Mouse (Mus musculus) spleen, postnatal 4 days (tissue): ENCODE data around the gene Ube2d2b.

Source experiments
- DNase-seq, 2 experiments: peaks; one replicate each; pipeline ENCODE4 v3.0.0; 2022; ENCODE audit warnings: low spot score in 2 of 2

Gene Ube2d2b

DNA sequence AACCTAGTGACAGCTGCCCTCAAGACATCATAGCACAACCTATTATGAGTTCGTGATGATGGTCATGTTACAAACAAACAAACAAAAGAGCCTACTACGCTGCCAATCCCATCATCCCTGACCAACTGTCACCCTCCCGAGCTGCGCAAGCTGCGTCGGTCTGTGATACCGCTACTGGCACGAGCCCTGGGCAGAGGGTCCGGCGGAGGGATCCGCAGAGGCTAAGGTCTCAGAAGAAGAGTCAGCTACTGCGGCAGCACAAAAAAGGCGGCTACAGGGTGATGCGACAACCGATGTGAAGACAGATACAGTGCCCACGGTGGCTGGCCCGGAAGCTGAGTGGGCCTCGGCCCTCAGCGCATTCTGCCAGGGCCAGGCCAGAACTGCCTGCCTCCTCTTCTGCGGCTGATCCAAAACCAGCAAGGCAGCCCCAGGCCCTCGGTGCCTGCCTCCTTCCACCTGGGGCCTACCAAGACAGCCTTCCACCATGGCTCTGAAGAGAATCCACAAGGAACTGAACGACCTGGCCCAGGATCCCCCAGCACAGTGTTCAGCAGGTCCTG lies at the start of gene Ube2d2b:
Ube2d2b (plus strand) TSS at position 102 of the 563 bp plus-strand sequence.
- DNase-seq: no peak

DNA sequence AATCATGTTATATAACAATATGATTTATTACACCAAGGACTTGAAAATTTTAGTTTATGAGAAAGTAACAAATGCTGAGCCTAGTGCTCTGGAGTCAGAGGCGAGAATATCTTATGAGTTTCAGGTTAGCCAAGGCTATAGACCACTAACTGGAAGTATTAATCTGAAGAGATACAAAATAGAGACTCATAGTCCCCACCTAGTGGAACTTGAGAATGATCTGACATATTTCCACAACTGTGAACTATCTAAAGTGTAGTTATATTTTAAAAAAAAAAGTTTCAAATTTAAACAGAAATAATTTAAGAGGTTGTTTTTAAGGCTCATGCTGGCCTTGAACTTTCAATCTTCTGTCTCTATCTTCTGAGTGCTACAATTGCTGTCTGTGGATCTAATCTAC lies 47.5 kb upstream of the Ube2d2b start:
- no peak for DNase-seq

DNA sequence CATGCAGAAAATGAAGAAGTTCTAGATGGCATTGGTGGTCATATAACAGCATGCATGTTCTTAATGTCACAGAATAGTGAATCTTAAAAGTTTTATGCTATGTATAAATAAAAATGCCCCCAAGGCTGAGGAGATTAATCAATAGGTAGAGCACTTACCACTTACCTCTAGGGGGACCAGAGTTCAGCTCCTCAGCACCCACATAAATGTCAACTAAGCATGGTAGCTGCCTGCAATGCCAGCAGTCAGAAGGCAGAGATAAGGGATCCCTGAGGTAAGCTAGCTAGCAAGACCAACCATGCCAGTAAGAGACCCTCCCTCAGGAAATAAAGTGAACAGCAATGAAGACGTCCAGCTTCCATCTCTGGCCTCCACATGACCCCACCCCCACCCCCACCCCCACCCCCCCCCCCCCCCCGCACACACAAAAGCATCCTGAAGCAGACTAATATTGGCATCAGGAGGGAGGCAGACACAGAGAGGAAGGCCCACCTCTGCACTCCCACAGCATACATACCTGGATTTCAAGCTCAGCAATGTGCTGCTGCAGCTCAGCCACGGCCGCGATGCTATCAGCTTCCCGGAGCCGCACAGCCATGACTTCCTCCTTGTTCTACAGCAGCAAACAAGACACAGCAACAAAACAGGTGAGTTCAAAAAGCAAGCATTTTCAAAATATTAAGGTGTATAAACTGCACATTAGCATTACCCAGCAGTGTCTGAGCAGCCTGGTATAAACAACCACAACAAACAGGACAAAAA lies 42.0 kb upstream of the Ube2d2b start:
- DNase-seq: no peak

DNA sequence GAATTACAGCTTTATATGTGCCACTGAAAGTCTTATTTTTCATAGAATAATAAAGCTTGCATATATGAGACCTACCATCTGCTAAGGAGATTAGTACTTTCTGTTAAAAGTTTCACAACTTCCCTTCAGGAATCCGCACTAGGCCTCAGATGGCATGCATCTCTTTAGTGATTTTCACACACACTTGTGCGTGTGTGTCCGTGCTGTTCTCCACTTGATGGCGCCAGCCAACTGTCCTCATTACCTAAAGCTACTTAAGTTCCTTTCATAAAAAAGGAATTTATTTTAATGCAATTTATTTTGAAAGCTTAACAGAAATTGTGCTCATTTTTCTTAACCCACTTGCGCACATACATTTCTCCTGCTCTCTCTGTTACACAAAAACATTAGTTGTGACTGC lies 40.4 kb upstream of the Ube2d2b start:
- DNase-seq: no peak

DNA sequence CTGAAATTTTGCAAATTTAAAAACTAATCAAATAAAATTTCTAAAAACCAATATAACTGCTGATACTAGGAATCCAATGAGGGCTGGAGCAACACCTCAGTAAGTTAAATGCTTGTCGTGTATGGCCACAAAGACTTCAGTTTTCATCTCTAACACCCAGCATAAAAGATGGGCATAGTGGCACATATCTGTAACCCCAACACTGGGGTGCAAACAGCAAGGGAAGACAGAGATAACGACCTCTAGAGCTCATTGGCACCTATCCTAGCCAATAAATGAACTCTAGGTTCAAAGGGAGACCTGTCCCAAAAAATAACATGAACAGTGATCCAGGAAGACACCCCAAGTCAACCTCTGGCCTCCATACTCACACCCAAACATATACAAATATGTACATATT lies 37.9 kb upstream of the Ube2d2b start:
- DNase-seq: no peak

DNA sequence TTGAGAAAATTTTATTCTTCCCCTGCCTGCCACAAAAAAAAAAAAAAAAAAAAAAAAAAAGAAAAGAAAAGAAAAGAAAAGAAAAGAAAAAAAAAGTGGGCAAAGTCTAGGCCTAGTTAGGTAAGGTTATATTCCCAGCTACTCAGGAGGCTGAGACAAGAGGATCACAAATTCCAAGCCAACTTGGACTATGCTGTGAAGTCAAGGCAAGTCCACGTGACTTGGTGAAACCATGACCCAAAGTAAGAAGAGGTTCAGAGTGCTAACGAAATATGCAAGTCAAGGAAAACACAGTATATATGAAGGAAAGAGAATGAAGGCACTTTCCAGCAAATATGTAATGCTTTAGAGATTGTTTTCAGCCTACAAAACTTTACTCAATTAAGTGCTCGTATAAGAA lies 37.4 kb upstream of the Ube2d2b start:
- DNase-seq: no peak

DNA sequence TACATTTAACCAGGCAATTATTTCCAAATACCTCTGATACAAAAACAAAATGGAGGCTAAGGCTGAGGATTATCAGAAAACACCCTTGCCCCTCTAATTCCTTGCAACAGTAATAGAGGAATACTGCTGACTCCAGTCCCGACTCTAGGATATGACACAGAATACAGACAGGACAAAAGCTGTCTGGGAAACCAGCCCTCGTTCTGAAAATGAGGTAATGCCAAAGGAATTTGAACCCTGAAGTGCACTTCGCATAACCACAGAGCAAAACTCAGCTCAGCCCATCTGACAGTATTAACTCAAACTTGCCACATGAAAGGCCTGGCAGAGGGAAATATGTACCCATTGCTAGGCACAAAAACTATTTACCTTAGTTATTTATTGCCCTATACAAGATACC lies 36.6 kb upstream of the Ube2d2b start:
- no peak for DNase-seq

DNA sequence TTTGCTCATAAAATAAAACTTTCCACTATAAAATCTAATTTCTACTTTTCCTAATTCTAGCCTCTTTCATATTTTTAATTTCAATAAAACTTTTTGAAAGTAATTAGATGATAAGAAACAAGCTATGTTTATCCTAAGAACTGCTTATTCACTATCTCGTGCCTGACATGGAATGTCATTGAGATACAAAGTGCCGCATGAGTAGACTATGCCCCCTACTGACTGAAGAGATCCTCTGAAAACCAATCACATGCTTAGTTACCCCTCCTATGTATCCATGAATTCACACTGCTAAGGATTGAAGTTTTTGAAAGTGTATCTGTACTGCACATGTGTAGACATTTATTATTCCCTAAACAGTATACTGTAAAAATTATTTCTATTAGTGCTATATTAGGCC lies 36.0 kb upstream of the Ube2d2b start:
- no peak for DNase-seq

DNA sequence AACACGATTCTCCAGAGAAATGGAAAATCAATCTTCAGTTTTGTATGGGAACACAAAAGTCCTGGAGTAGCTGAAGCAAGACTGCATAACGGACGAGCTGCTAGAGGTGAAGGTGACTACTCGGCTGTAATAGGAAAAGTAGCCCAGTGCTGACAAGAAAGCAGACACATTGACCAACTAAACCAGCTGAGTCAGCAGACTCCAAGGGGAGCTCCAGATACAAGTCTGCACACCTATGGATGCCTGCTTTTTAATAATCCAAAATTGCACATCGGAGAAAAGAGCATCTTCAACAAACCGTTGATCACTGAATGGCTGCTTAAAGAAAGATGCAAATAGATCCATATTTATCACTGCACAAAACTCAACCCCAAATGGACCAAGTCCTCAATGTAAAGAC lies 31.6 kb upstream of the Ube2d2b start:
- no peak for DNase-seq

DNA sequence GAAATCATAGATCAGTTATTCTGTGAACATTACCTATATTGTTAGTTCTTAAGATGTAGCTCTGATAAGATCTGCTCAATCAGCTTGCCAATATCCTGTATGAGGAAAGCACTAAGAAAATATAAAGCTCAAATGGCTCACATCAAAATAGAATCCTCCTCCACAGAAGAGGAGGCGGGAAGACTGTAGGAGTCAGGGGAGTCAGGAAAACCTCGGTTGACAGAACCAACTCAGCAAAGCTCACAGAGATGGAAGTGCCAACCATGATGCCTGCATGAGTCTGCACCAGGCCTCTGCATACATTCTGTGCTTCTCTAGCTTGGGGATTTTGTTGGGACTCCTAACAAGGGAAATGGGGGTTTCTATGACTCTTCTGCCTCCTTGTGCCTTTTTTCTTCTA lies 28.7 kb upstream of the Ube2d2b start:
- no peak for DNase-seq

DNA sequence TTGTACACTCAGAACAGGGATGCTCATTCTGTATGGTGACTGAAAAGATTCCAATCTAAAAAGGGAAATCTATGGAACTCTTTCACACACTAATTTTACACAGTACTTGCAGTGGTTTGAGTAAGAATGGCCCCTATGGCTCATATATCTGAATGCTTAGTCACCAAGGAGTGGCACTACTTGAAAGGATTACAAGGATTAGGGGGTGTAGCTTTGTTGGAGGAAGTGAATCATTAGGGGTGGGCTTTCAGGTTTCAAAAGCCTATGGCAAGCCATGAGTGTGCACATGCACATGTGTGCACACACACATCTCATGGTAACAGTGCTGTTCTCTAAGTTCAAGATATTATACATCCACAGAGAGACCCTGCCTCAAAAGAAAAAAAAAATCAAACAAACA lies 27.3 kb upstream of the Ube2d2b start:
- no peak for DNase-seq

DNA sequence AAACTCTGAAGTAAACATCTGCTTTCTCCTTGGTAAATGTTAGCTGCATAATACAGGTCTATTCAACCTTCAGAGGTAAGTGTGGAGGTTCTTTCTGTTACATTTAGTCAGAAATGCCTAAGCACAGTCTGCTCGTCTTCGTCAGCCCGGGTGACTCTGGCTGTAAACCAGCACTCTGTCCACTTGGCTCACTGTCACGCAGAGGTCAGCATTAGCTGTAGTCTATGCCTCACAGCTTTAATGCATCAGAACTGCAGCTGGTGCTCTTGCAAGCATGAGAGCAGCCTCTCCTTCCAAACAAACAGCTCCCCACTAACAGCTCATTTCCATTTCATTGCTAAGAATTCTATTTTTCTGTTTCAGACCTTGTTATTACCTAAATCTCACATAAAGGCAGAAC lies 22.4 kb upstream of the Ube2d2b start:
- no peak for DNase-seq

DNA sequence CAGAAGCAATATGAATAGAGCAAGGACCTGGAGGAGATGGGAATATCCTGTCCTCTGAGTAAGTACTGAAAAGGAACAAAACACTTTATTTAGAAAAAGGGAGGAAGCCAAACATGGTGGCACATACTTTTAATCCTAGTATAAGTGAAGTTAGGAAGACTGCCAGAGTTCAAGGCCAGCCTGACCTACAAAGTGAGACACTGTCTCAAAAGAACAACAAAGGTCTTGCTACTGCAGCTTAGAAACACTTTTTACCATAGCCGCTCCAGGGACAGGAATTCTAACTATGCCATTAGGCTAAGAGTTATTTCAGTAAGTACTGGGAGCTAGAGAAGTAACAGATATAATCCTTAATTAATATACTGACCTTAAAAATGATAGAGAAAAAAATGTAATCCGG lies 15.2 kb upstream of the Ube2d2b start:
- no peak for DNase-seq

DNA sequence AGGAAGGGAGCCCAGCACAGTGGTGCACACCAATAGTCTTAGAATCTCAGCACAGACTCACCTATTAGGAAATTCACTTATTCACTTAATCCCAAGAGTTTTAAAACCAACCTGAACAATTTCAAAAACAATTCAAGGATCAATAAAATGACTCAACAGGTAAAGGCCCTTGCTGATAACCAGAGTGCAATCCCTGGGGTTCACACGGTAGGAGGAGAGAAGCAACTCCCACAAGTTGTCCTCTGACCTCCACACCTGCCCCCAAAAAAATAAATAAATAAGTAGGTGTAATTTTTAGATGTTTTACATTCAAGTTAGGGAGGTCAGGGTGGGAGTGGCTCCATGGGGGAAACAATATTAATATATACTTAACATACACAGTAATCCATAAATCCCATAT lies 7.4 kb upstream of the Ube2d2b start:
- DNase-seq: no peak

DNA sequence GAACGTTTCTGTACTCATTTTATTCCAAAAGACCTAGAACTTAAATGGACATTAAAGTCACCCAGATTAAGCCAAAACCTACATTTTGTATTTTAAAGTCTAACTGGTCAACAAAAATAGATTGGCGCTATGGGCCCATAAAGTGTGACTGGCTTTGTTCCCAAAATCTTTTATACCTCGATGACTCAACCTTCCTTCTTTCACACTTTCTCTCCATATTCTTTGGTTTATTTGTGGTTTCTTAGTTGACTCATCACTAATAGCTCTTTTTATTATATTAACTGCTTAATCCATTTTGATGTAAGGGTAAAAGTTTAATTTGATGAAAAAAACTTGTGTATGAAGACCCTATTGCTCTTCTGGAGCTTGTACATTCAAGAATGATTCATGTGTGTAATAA lies 1.5 kb downstream of the Ube2d2b start:
- DNase-seq: no peak

DNA sequence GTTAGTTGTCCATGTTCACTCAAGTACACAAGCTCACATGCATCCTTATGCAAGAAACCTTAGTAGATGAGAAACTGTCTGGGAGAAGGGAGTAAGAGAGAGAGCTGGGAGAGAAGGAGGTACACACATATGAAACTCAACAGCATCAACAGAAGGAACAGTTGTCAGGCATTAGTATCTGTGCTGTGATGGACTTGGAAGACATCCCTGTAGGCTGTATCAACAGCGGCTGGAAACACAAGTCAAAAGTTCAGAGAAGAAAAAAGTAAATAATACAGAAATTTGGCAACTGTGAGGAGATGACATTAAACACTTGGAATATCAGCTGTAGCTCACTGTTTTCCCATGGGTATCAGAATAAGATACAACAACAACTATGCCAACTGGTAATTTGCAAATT lies 4.4 kb downstream of the Ube2d2b start:
- no peak for DNase-seq

DNA sequence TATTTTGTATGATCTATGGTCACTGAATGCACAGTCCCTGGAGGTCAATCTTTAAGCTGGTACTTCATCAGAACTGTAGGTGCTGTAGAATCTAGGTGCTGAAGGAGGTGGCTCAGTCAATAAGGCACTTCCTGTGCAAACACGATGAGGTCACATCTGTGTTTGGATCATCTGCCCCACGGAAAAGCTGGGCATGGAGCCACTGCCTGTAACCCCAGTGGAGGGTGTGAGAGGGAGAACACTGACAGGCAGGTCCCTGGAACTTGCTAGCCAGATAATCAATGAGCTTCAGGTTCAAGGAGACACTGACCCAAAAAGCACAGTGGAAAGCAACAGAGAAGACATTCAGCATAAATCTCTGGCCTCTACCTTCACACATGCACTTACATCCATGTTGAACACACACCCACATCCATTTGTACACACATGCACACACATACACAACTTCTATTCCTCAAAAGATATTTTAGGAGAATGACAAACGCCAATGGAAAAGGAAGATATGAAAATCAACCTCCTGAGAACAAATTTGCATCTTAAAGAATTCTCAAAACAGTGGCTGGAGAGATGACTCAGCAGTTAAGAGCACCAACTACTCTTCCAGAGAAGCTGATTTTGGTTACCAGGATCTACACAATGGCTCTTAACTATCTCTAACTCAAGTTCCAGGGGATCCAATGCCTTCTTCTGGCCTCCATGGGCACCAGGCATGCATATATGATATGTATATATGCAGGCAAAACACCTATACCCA lies 9.2 kb downstream of the Ube2d2b start:
- no peak for DNase-seq

DNA sequence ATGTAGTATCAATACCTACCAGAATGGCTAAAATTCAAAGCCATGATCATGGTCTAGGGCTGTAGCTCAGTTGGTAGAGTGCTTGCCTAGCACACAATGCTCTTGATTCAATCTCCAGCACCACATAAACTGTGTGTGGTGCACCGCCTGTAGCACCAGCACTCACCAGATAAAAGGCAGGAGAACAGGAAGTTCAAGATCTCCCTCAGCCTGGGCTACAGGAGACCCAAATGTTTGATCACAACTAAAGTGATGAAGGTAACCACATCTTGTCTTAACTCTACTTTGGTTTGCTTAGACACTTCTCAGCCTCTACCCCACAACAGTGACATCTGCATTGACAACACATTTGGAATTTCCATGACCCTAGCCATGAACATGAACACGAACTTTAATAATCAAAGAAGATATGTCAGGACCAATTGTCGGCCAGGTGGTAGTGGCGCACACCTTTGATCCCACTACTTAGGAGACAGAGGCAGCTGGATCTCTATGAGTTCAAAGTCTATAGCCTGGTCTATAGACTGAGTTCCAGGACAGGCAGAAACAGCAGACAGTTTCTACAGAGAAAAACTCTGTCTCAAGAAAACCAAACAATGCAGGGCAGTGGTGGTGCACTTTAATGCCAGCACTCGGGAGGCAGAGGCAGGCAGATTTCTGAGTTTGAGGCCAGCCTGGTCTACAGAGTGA lies 10.8 kb downstream of the Ube2d2b start:
- DNase-seq: no peak

DNA sequence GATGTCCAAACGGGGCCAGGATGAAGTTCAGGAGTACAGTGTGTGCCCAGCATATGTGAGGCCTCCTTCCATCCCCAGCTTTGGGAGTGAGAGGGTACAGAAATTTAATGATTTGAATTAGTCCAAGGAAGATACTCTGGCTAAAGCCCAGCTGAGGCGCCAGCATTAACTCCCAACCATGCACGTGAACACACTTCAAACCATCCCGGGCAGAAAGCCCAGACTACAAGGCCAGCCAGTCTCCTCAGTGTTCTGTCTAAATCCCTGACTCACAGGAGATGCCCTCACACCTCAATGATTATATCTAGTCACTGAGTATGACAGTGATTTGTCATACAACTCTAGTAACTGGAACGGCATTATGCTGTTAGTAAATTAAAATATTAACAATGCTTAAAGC lies 17.4 kb downstream of the Ube2d2b start:
- no peak for DNase-seq

DNA sequence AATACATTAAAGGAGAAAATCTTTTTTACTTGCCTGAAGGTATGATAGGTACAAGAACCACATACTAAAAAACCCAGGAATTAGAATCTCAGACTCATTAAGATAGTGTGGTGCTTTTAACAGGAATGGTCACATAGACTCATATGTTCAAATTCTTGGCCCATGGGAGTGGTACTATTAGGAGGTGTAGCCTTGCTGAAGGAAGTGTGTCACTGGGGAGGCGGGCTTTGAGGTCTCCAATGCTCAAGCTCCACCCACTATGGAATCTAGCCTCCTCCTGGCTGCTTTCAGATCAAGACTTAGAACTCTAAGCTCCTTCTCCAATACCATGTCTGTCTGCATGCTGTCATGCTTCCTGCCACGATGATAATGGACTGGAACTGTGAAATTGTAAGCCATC lies 17.9 kb downstream of the Ube2d2b start:
- DNase-seq: no peak

DNA sequence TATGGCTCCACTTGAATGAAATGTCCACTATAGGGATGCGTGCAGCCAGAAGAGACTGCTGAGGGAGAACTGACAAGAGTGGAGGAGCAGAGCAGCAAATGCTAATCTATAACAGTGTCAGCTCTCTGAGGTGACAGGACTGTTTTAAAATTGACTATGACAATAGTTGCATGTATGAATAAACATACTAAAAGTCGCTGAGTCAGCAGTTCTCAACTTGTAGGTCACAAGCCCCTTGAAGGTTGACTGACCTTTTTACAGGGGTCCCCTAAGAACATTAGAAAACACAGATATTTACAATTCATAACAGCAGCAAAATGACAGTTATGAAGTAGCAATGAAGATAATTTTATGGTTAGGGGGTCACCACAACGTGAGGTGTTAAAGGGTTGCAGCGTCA lies 19.1 kb downstream of the Ube2d2b start:
- DNase-seq: no peak

DNA sequence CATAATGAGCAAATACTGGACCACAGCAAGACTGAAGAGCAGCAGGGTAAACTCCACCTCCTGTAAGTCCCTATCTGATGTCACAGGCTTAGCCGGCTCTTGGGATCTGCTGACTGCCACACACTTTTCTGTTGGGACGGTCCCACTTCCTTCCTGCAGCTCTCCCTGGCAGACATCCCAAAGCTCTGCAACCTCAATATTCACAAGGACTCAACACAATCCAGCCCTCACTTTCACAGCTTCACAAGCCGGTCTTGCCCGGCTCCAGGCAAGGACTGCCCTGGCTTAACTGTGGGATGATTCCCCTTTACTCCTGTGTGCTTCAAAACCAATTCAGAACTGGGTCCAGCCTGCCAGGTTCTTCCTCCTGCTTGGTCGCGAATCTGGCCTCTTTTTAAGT lies 23.9 kb downstream of the Ube2d2b start:
- DNase-seq: no peak

DNA sequence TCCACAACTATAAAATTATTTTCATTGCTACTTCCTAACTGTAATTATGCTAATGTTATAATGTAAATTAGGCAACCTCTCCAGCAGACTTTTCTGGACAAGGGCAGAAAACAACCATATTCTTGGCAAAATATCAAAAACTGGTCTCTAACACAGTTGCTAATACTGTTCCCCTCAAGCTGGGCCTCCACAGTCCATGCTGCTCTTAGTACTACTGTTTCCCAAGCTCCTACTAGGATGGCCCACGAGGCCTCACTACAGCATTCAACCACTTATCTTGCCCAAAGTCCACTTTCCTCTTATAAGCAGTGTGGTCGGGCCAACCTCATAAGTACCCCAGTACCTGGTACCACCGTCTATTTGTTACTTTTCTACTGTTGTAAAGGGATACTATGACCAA lies 24.7 kb downstream of the Ube2d2b start:
- DNase-seq: no peak
